Mouse (Mus musculus) kidney, embryonic 16.5 days (tissue): Measurements from ENCODE around the gene Pdss1. TPM values are rescaled to one million over a fixed set of nuclear protein-coding genes. Genes with fewer than 3 reads are reported as not detected.
"Not testable (repeated sequence)": the region's sequence is repeated elsewhere in the genome, so short reads cannot be mapped to it uniquely, and the experiment has no call there.

Source experiments
- ATAC-seq: fragments of 200-750 bp; cut with Nextera tagmentation; 2 replicates; pipeline ENCODE4 v1.8.0; 2017; ENCODE audit warnings: moderate TSS enrichment; ENCODE audit not compliant: low FRiP score, low TSS enrichment
- H3K27ac ChIP-seq: fragments of 300-500 bp; sonication (generic); 2 replicates; pipeline ENCODE4 v1.5.1; 2014; ENCODE audit warnings: low read length
- H3K27me3 ChIP-seq: fragments of 300-500 bp; sonication (generic); 2 replicates; pipeline ENCODE4 v1.6.1; 2014; ENCODE audit warnings: low read length, control low read depth, mixed read lengths; ENCODE audit not compliant: insufficient read depth
- H3K36me3 ChIP-seq: fragments of 300-500 bp; sonication (generic); 2 replicates; pipeline ENCODE4 v1.6.1; 2014; ENCODE audit warnings: low read length, control low read depth, mixed read lengths; ENCODE audit not compliant: insufficient read depth
- H3K4me1 ChIP-seq: fragments of 300-500 bp; sonication (generic); 2 replicates; pipeline ENCODE4 v1.6.1; 2014; ENCODE audit warnings: low read length, control low read depth, mixed read lengths; ENCODE audit not compliant: insufficient read depth
- H3K4me2 ChIP-seq: fragments of 300-500 bp; sonication (generic); replicated peaks from 2 replicates; pipeline ENCODE4 v1.6.1; 2014; ENCODE audit warnings: low read depth, low read length
- H3K4me3 ChIP-seq: fragments of 300-500 bp; sonication (generic); 2 replicates; pipeline ENCODE4 v1.5.1; 2014; ENCODE audit warnings: mild to moderate bottlenecking, low read length
- H3K9ac ChIP-seq: fragments of 300-500 bp; sonication (generic); replicated peaks from 2 replicates; pipeline ENCODE4 v1.6.1; 2014; ENCODE audit warnings: low read length
- H3K9me3 ChIP-seq: fragments of 300-500 bp; sonication (generic); 2 replicates; pipeline ENCODE4 v1.6.1; 2016; ENCODE audit warnings: low read length, control low read depth
- WGBS: fragments of 180-500 bp; shearing (Covaris S2); extraction: QIAGEN DNeasy Blood & Tissue Kit; methylation state at CpG from one replicate; pipeline ENCODE4 v1.1.7; 2014; 5-methylcytosine and 5-hydroxymethylcytosine counted together
- polyA plus RNA-seq: library from polyadenylated mRNA; unstranded; fragments of >200 nt; fragmentation: Nextera tagmentation; extraction: Ambion mirVana; gene quantifications from 2 replicates; pipeline ENCODE4 v1.2.1, GENCODE M21; 2015

Pdss1 gene
- polyA plus RNA-seq, 1 experiment from 2014 or later: 26.2 TPM

DNA sequence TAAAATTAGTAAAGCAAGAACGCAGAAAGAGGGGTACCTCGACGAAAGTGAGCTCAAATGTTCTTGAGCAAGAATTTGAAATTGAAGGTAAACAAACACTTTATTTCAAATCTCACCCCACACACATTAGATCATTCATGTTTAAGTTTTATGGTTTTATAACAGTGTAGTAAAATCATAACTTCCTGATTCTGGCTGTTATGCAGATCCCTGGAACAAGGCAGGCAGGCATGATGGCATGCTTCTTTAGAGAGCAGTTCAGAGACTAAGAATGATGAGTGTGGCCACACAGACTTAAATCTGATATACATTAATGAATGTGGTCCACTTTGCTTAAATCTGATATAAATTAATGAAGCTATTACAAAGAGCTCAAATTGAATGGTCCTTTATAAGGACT, 18.7 kb upstream of the Pdss1 start:
- Histone ChIP-seq H3K27me3 (no peaks in the 10 kb centered on the region), H3K4me3 (no peak overlapping the region), H3K36me3 (no peaks in the 10 kb centered on the region), H3K4me1 (no peaks in the 10 kb centered on the region), H3K27ac (no peak overlapping the region), H3K9me3 (no peaks in the 10 kb centered on the region), H3K9ac (no peak overlapping the region), H3K4me2 (no peak overlapping the region)
- WGBS: 88% methylated on average over 3 of the region's 3 CpGs
- ATAC-seq: no peak

DNA sequence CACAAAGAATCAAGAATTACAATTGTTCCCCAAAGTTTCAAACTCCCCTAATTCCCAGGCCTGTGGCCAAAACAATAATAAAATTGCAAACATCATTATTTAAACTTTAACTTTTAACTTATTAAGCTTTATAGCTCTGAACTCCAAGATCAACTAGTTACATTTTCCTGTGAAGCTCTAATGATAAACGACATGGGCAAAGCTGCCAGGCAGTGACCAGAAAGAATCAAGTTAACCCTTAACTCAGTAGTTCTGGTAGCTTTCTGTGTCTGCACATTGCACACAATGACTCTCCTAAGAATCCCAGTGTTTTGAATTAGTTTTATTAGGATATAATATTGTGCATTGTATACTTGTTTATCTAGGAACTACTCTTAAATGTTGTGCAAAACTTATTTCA, 16.5 kb upstream of the Pdss1 start:
- H3K9me3 ChIP-seq: no peaks in the 10 kb centered on the region
- 34% methylated on average over 1 of the region's 1 CpGs for WGBS
- no peak overlapping the region for H3K4me3 ChIP-seq
- H3K9ac ChIP-seq: no peak overlapping the region
- H3K4me1 ChIP-seq: no peaks in the 10 kb centered on the region
- H3K4me2 ChIP-seq: no peak overlapping the region
- no peak for ATAC-seq
- H3K36me3 ChIP-seq: no peaks in the 10 kb centered on the region
- no peaks in the 10 kb centered on the region for H3K27me3 ChIP-seq
- H3K27ac ChIP-seq: no peak overlapping the region

DNA sequence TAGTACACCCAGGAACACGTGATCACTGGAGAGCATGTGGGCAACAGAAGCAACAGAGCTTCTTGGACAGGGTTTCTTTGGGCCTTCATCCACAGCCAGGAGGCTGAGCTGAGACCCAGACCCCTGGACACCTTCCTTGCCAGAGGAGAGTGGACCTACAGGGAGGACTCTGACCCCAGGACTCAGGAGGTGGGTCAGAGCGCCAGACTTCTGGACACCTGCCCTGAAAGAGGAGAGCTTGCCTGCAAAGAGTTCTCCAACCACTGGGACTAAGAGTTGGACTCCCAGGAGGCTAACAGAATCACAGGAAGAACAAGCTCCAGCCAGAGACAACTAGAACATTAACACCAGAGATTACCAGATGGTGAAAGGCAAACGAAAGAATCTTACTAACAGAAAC, 14.6 kb upstream of the Pdss1 start:
- H3K9me3 ChIP-seq, H3K27me3 ChIP-seq, H3K4me1 ChIP-seq, H3K36me3 ChIP-seq, H3K4me2 ChIP-seq, H3K4me3 ChIP-seq, H3K27ac ChIP-seq, ATAC-seq, H3K9ac ChIP-seq: not testable (repeated sequence)
- 81% methylated on average over 3 of the region's 3 CpGs for WGBS

DNA sequence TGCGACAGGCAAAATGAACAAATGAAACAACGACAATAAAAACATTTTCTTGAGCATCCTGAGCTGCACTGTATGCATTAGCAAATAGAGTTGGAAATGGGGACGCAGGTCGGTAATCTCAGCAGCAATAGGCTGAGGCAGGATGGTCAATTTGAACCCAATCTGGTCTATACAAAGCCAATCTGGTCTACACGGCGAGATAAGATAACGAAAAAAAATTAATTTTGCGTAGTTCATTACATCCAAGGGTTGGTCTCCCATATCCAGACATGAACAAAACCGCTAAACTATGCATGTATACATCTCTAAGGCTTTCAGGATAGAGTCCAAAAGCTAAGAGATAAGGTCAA, 415 bp upstream of the Pdss1 start:
- Histone ChIP-seq H3K9me3 (no peaks in the 10 kb centered on the region), H3K27me3 (no peaks in the 10 kb centered on the region), H3K9ac (peak overlapping the region; percentile 82), H3K36me3 (no peaks in the 10 kb centered on the region), H3K4me1 (0 out of 2 replicates have a peak, but pooled peaks cover 7% of the 10 kb centered on the region), H3K27ac (peak overlapping the region; percentile 78), H3K4me2 (peak overlapping the region; percentile 78), H3K4me3 (peak overlapping the region; percentile 92)
- WGBS: 21% methylated on average over 9 of the region's 9 CpGs
- ATAC-seq: no peak

DNA sequence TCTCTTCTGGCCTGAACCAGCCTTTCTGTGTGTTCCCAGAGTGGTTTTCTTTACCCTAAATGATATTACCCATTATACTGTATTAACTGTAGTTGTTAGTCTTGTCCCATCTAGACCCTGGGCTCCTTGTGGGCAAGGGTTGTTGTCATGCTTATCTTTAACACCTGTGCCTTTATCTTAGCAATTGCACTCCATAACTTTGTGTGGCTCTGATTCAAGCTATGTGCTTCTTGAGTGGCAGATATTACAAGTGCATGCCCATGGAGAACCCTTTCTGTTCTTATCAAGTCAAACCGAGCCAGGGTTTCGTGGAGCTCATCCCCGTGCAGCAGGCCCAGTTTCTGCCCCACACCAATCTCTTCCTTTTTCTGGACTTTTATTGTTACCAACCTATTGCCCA, 8.6 kb downstream of the Pdss1 start:
- WGBS: 96% methylated on average over 3 of the region's 3 CpGs
- Histone ChIP-seq H3K27ac (no peak overlapping the region), H3K4me1 (no peaks in the 10 kb centered on the region), H3K4me2 (no peak overlapping the region), H3K9ac (no peak overlapping the region), H3K9me3 (no peaks in the 10 kb centered on the region), H3K27me3 (no peaks in the 10 kb centered on the region), H3K36me3 (peaks cover 27% of the 10 kb centered on the region), H3K4me3 (no peak overlapping the region)
- ATAC-seq: no peak

DNA sequence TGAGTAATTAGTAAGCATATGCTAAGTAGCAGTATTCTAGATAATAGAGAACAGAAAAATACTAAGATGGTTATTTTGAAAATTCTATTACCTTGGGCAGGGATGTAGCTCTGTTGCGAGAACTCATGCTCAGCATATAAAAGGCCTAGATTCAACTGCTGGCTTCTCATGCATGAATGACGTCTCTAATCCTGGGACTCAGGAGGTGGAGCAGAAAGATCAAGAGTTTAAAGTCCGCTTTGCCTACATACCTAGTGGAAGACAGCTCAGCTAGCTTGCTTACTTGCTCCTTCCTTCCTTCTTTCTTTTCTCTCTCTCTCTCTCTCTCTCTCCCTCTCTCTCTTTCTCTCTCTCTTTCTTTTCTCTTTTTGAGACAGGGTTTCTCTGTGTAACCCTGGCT, 19.1 kb downstream of the Pdss1 start:
- no peak overlapping the region for H3K27ac ChIP-seq

DNA sequence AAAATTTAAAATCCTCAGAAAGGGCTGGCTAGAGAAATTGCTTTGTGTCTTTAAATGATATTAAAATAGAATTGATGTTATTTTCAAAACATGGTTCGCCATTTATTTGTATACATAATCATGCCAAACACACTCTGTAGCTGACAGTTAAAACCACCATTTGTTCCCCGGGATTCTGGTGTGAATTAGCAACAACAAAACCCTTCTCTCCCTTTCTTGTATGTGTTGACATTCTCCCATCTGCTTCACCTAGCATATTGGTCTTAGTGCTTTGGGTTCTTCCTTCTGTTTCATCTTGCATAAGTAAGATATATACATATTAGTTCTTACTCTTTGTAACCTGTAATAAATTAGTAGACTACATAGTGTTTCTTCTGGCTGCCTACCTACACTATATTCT, 23.3 kb downstream of the Pdss1 start:
- Histone ChIP-seq H3K27me3 (no peaks in the 10 kb centered on the region), H3K27ac (no peak overlapping the region), H3K9ac (no peak overlapping the region), H3K4me1 (no peaks in the 10 kb centered on the region), H3K4me3 (no peak overlapping the region), H3K36me3 (peaks cover 12% of the 10 kb centered on the region), H3K4me2 (no peak overlapping the region), H3K9me3 (no peaks in the 10 kb centered on the region)
- ATAC-seq: no peak
- WGBS: 93% methylated on average over 2 of the region's 2 CpGs

More for the DNA sequence above, 19.1 kb downstream of the Pdss1 start:
- peaks cover 24% of the 10 kb centered on the region for H3K36me3 ChIP-seq
- 79% methylated on average over 3 of the region's 3 CpGs for WGBS
- H3K4me1 ChIP-seq: no peaks in the 10 kb centered on the region
- no peak overlapping the region for H3K4me2 ChIP-seq
- no peaks in the 10 kb centered on the region for H3K9me3 ChIP-seq
- no peak for ATAC-seq
- no peaks in the 10 kb centered on the region for H3K27me3 ChIP-seq
- no peak overlapping the region for H3K4me3 ChIP-seq
- no peak overlapping the region for H3K9ac ChIP-seq

DNA sequence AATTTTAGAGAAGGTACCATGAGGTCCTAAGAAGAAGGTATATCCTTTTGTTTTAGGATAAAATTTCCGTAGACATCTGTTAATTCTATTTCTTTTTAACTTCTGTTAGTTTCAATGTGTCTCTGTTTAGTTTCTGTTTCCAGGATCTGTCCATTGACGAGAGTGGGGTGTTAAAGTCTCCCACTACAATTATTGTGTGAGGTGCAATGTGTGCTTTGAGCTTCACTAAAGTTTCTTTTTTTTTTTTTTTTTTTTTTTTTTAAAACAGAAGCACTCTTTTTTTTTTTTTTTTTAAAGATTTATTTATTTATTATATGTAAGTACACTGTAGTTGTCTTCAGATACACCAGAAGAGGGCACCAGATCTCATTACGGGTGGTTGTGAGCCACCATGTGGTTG, 30.6 kb downstream of the Pdss1 start:
- H3K27me3 ChIP-seq, H3K9ac ChIP-seq, H3K4me3 ChIP-seq, H3K9me3 ChIP-seq, H3K4me1 ChIP-seq, H3K27ac ChIP-seq, H3K4me2 ChIP-seq, ATAC-seq: not testable (repeated sequence)
- WGBS: 91% methylated on average over 2 of the region's 3 CpGs
- peaks cover 15% of the 10 kb centered on the region for H3K36me3 ChIP-seq

DNA sequence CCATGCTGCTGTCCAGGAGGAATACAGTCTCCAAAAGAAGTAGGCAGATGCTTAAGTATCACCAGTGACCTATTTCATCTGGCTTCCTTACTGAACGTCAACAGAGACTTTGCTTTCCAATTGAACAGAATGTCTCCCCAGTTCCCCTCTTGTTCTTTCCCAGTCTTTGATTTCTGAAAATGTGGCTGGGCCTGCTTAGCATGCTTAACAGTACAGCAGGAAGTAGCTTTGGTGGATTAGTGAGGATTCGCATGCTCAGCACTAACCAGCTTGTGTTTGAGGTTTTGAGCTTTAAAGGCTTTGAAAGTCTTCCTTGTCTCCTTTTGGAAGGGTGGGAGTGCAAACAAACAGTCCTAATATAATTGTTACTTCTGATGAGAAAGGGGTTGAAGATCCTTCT, 32.9 kb downstream of the Pdss1 start:
- no peak overlapping the region for H3K4me2 ChIP-seq
- no peak overlapping the region for H3K4me3 ChIP-seq
- no peak overlapping the region for H3K27ac ChIP-seq
- peaks cover 19% of the 10 kb centered on the region for H3K36me3 ChIP-seq
- no peaks in the 10 kb centered on the region for H3K27me3 ChIP-seq
- 89% methylated on average over 2 of the region's 2 CpGs for WGBS
- H3K9ac ChIP-seq: no peak overlapping the region
- no peaks in the 10 kb centered on the region for H3K9me3 ChIP-seq
- no peak for ATAC-seq
- H3K4me1 ChIP-seq: no peaks in the 10 kb centered on the region

DNA sequence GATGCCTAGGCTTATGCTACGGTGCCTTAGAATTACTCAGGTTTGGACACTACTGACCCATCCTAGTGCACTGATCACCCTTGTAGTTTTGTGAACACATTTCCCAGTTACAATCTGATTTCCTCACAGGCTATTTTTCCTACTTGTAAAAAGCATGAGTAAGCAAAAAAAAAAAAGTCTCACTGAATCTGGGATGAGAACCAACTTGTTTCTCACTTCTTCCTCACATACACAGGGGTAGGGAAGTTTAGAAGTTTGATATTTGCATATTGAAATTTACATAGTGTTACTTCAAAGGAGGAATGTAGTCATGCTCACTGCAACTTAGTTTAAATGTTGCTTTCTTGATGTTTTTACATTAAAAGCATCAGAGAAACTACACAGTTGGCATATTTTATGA, 38.2 kb downstream of the Pdss1 start:
- Histone ChIP-seq H3K4me1 (no peaks in the 10 kb centered on the region), H3K9me3 (no peaks in the 10 kb centered on the region), H3K9ac (no peak overlapping the region), H3K27ac (no peak overlapping the region), H3K4me2 (no peak overlapping the region), H3K4me3 (no peak overlapping the region), H3K27me3 (no peaks in the 10 kb centered on the region), H3K36me3 (peaks cover 34% of the 10 kb centered on the region)
- WGBS: 92% methylated on average over 1 of the region's 1 CpGs
- no peak for ATAC-seq

DNA sequence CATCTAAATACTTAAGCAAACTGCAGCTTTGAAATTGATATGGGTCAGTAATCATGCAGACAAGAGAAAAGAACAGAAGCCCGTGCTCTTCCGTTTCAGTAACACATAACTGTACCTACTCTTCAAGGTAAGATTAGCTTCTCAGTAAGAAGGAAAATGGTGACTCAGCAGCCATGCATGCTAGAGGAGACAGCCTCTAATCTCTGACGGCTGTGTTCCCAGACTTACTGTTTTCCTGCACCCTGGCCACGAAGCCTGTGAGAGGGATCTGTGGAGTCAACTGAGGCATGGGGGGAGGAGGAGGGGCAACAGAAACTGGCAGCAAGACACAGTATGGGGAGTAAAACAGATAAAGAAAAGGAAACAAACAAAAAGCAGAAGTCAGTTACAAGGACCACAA, 54.6 kb downstream of the Pdss1 start:
- Histone ChIP-seq H3K9ac (no peak overlapping the region), H3K27ac (no peak overlapping the region), H3K4me3 (no peak overlapping the region), H3K9me3 (no peaks in the 10 kb centered on the region), H3K36me3 (peaks cover 3% of the 10 kb centered on the region), H3K27me3 (no peaks in the 10 kb centered on the region), H3K4me2 (no peak overlapping the region), H3K4me1 (0 out of 2 replicates have a peak, but pooled peaks cover 2% of the 10 kb centered on the region)
- no peak for ATAC-seq
- WGBS: 54% methylated on average over 4 of the region's 4 CpGs
